Mouse (Mus musculus) c-Kit-negative CD71-positive TER-119-positive erythroid progenitor cells, embryonic 14.5 days (primary cell): ENCODE results near the gene Eif2b3.

Source experiments
- DNase-seq: peaks from one replicate; pipeline ENCODE4 v3.0.0-alpha.2; 2013; ENCODE audit warnings: low read depth, low spot score

The Eif2b3 gene

GRCm38 (mm10) chr4:117019206-117020134, at the start of gene Eif2b3:
Gene Eif2b3 (plus strand): TSS chr4:117019402.
- peak; percentile 87 for DNase-seq

- no peak for DNase-seq
Observed at GRCm38 (mm10) chr4:116976503-116976902, 42.7 kb upstream of the Eif2b3 start.

GRCm38 (mm10) chr4:116985681-116986080, 33.5 kb upstream of the Eif2b3 start:
- no peak for DNase-seq

GRCm38 (mm10) chr4:116986400-116987121, 32.6 kb upstream of the Eif2b3 start:
- DNase-seq, result no peak

GRCm38 (mm10) chr4:116987122-116987456, 32.1 kb upstream of the Eif2b3 start:
- no peak for DNase-seq

- DNase-seq, result no peak
Observed at GRCm38 (mm10) chr4:116989731-116990130, 29.5 kb upstream of the Eif2b3 start.

GRCm38 (mm10) chr4:116991366-116991765, 27.8 kb upstream of the Eif2b3 start:
- DNase-seq, result peak; percentile 69

GRCm38 (mm10) chr4:116993672-116994621, 25.3 kb upstream of the Eif2b3 start, which contains the start of gene Urod:
Gene Urod (minus strand): TSS chr4:116994413.
- DNase-seq, result peak; percentile 96

- DNase-seq, result peak; percentile 71
Observed at GRCm38 (mm10) chr4:116995131-116995797, 23.9 kb upstream of the Eif2b3 start, which contains the start of gene Hectd3. Gene Hectd3 (plus strand): TSS chr4:116995317.

- no peak for DNase-seq
Observed at GRCm38 (mm10) chr4:116995798-116996135, 23.4 kb upstream of the Eif2b3 start.

- no peak for DNase-seq
Observed at GRCm38 (mm10) chr4:116999513-117000154, 19.6 kb upstream of the Eif2b3 start.

GRCm38 (mm10) chr4:117001957-117002356, 17.2 kb upstream of the Eif2b3 start:
- no peak for DNase-seq

GRCm38 (mm10) chr4:117002543-117003521, 16.4 kb upstream of the Eif2b3 start:
- peak; percentile 40 for DNase-seq

- no peak for DNase-seq
Observed at GRCm38 (mm10) chr4:117004649-117005048, 14.6 kb upstream of the Eif2b3 start.

- no peak for DNase-seq
Observed at GRCm38 (mm10) chr4:117005611-117006400, 13.4 kb upstream of the Eif2b3 start.

- no peak for DNase-seq
Observed at GRCm38 (mm10) chr4:117007058-117007457, 12.1 kb upstream of the Eif2b3 start.

GRCm38 (mm10) chr4:117010231-117010630, 9.0 kb upstream of the Eif2b3 start:
- no peak for DNase-seq

- no peak for DNase-seq
Observed at GRCm38 (mm10) chr4:117013596-117013995, 5.6 kb upstream of the Eif2b3 start.
